Mouse (Mus musculus) liver, embryonic 14.5 days (tissue): Measurements from ENCODE around the gene Plcb3.

Source experiments
- CTCF ChIP-seq: IDR thresholded peaks from 2 replicates; pipeline ENCODE4 v1.5.1; 2016; ENCODE audit warnings: antibody characterized with exemption, low read depth, control low read depth
- EP300 ChIP-seq: IDR thresholded peaks from 2 replicates; pipeline ENCODE4 v1.6.1; 2016; ENCODE audit warnings: antibody characterized with exemption, low read depth

- no peak for TF ChIP-seq CTCF
- no peak for TF ChIP-seq EP300
These were observed 63.2 kb downstream of the Plcb3 start for GRCm38 (mm10) chr19:6913036-6913435.
